10 mouse cellular contexts compared by ENCODE assay signal in genomic region chr19:30096186-30096585, GRCm38 (mm10).
A peak's percentile ranks its signal among the peaks of the same experiment; 100 is the strongest.
DNase-seq lines count a peak whose midpoint lies in the region; ATAC-seq lines count a peak whose summit lies in the region.
"Had no signal": no experiment of that assay in that cellular context is flagged by ENCODE, and none has a peak within 500 bp of the region (broad histone marks: within the 10 kb centered on the region; RNA-seq: fewer than 3 reads in every experiment).

No protein-coding gene starts in this region.

- peak overlapping the region; percentile 41; the same call in 1 of the 2 replicates for H3K27ac ChIP-seq in kidney, embryonic 15.5 days
- peak overlapping the region; percentile 53; the same call in 1 of the 2 replicates for H3K27ac ChIP-seq in hindbrain, embryonic 14.5 days
- H3K27ac ChIP-seq in neural tube, embryonic 14.5 days (ENCODE audit: low read depth, low read length): peak overlapping the region; percentile 34
- H3K27ac ChIP-seq: liver, embryonic 14.5 days had no signal

- no peak overlapping the region for H3K4me3 ChIP-seq in kidney, embryonic 15.5 days (replicated peaks)
- H3K4me3 ChIP-seq in hindbrain, embryonic 14.5 days (replicated peaks; ENCODE audit: low read length): no peak overlapping the region
- no peak overlapping the region for H3K4me3 ChIP-seq in neural tube, embryonic 14.5 days (ENCODE audit: low read depth, low read length)

- no peak for DNase-seq in kidney, postnatal 25 days
- peak; percentile 58 for DNase-seq in embryo, embryonic 10.5 days (ENCODE audit: low spot score)
- no peak for DNase-seq in hindbrain, embryonic 14.5 days (ENCODE audit: low spot score)
- no peak for DNase-seq in thymus, adult 18-20 months
- DNase-seq in gastrocnemius, postnatal 25 days: no peak
- no peak for DNase-seq in thymus, postnatal 10 days (ENCODE audit: low spot score in 2 of 2)
- DNase-seq: thymus, postnatal 14 days had no signal

- H3K36me3 ChIP-seq in kidney, embryonic 15.5 days: peaks cover 93% of the 10 kb centered on the region
- peaks cover 64% of the 10 kb centered on the region for H3K36me3 ChIP-seq in hindbrain, embryonic 14.5 days (replicated peaks; ENCODE audit: control insufficient read depth, insufficient read depth)
- H3K36me3 ChIP-seq in neural tube, embryonic 14.5 days (ENCODE audit: control insufficient read depth, insufficient read depth, low read length): peaks cover 34% of the 10 kb centered on the region

- H3K4me2 ChIP-seq in kidney, embryonic 15.5 days: no peak overlapping the region
- no peak overlapping the region for H3K4me2 ChIP-seq in hindbrain, embryonic 14.5 days (replicated peaks)
- H3K4me2 ChIP-seq in neural tube, embryonic 14.5 days (ENCODE audit: low read depth, low read length): no peak overlapping the region

- WGBS in kidney, embryonic 15.5 days: 69% methylated on average over 3 of the region's 3 CpGs
- 42% methylated on average over 3 of the region's 3 CpGs for WGBS in hindbrain, embryonic 14.5 days
- 34% methylated on average over 3 of the region's 3 CpGs for WGBS in neural tube, embryonic 14.5 days

- ATAC-seq in kidney, embryonic 15.5 days (replicated peaks; ENCODE audit: low FRiP score): peak; percentile 33; the same call in 1 of the 2 replicates
- ATAC-seq in hindbrain, embryonic 14.5 days (ENCODE audit: low FRiP score): peak; percentile 73
- peak; percentile 76 for ATAC-seq in neural tube, embryonic 14.5 days (ENCODE audit: low read depth)

- H3K9me3 ChIP-seq in kidney, embryonic 15.5 days (replicated peaks): no peaks in the 10 kb centered on the region; the same call in 1 of the 2 replicates
- no peaks in the 10 kb centered on the region for H3K9me3 ChIP-seq in hindbrain, embryonic 14.5 days (ENCODE audit: control insufficient read depth, low read length)
- H3K9me3 ChIP-seq in neural tube, embryonic 14.5 days (ENCODE audit: control insufficient read depth, low read length): no peaks in the 10 kb centered on the region

- H3K27me3 ChIP-seq in kidney, embryonic 15.5 days: no peaks in the 10 kb centered on the region
- H3K27me3 ChIP-seq in hindbrain, embryonic 14.5 days (ENCODE audit: control insufficient read depth, insufficient read depth, low read length): no peaks in the 10 kb centered on the region
- no peaks in the 10 kb centered on the region for H3K27me3 ChIP-seq in neural tube, embryonic 14.5 days (ENCODE audit: control insufficient read depth, insufficient read depth, low read length)

- H3K4me1 ChIP-seq in kidney, embryonic 15.5 days: no peaks in the 10 kb centered on the region
- peaks cover 5% of the 10 kb centered on the region; the same call in 1 of the 2 replicates for H3K4me1 ChIP-seq in hindbrain, embryonic 14.5 days (replicated peaks; ENCODE audit: control insufficient read depth, insufficient read depth, low read length)
- H3K4me1 ChIP-seq in neural tube, embryonic 14.5 days (ENCODE audit: control insufficient read depth, insufficient read depth, low read length): no peaks in the 10 kb centered on the region

- H3K9ac ChIP-seq in kidney, embryonic 15.5 days: no peak overlapping the region
- no peak overlapping the region for H3K9ac ChIP-seq in hindbrain, embryonic 14.5 days
- H3K9ac ChIP-seq in neural tube, embryonic 14.5 days (replicated peaks; ENCODE audit: low read depth, low read length): no peak overlapping the region
- H3K9ac ChIP-seq: liver, embryonic 14.5 days had no signal
